Mouse (Mus musculus) adrenal gland, postnatal 4 days (tissue): ENCODE results near the gene E130218I03Rik. TPM values are rescaled to one million over a fixed set of nuclear protein-coding genes. Genes with fewer than 3 reads are reported as not detected.
A peak's percentile ranks its signal among the peaks of the same experiment; 100 is the strongest.

Source experiments
- DNase-seq, 2 experiments: peaks; one replicate each; pipeline ENCODE4 v3.0.0; 2021 to 2022; ENCODE audit warnings: low spot score in 2 of 2, mixed read lengths in 2 of 2
- long read RNA-seq, 2 experiments: library from polyadenylated mRNA; stranded (forward); transcript quantifications; one replicate each; pipeline ENCODE4 v2.0.0; 2021
- total RNA-seq, 2 experiments: library from RNA; stranded (reverse); gene quantifications; 2 replicates each; pipeline ENCODE4 v1.2.3; 2021

E130218I03Rik gene
- not detected for total RNA-seq
- long read RNA-seq, experiment 1, partial matches to known transcripts = 0 of 3 reads
- long read RNA-seq, experiment 1, other reads (novel, unspliced or antisense) = 3 of 3 reads
- long read RNA-seq, experiment 2 = 0 reads

GRCm38 (mm10) chr4:134243516-134244250 lies at the start of gene E130218I03Rik:
TSS of gene E130218I03Rik (plus strand) at chr4:134243662.
- DNase-seq = no peak

GRCm38 (mm10) chr4:134199371-134199770 lies 44.1 kb upstream of the E130218I03Rik start:
- DNase-seq = no peak

- no peak for DNase-seq
These were observed 40.6 kb upstream of the E130218I03Rik start, which contains the start of gene Gm7534 for GRCm38 (mm10) chr4:134202904-134203303. TSS of gene Gm7534 (minus strand) at chr4:134203004.

GRCm38 (mm10) chr4:134203340-134203896 lies 40.0 kb upstream of the E130218I03Rik start:
- no peak for DNase-seq

- DNase-seq = no peak
These were observed 36.9 kb upstream of the E130218I03Rik start for GRCm38 (mm10) chr4:134206488-134207053.

- DNase-seq = no peak
These were observed 20.5 kb upstream of the E130218I03Rik start for GRCm38 (mm10) chr4:134222793-134223600.

GRCm38 (mm10) chr4:134227194-134227593 lies 16.3 kb upstream of the E130218I03Rik start, which contains the start of gene Catsper4:
TSS of gene Catsper4 (minus strand) at chr4:134227383.
- no peak for DNase-seq

- DNase-seq = no peak
These were observed 13.0 kb upstream of the E130218I03Rik start for GRCm38 (mm10) chr4:134230431-134230830.

GRCm38 (mm10) chr4:134234876-134235275 lies 8.6 kb upstream of the E130218I03Rik start:
- DNase-seq = no peak

GRCm38 (mm10) chr4:134237582-134238278 lies 5.7 kb upstream of the E130218I03Rik start:
- DNase-seq = no peak

- peak; percentile 49 to 72 for DNase-seq
These were observed 5.2 kb upstream of the E130218I03Rik start, which contains the start of gene Cnksr1 for GRCm38 (mm10) chr4:134238279-134238651. TSS of gene Cnksr1 (minus strand) at chr4:134238399.

GRCm38 (mm10) chr4:134238686-134239085 lies 4.8 kb upstream of the E130218I03Rik start:
- no peak for DNase-seq

GRCm38 (mm10) chr4:134245148-134245843 lies 1.8 kb downstream of the E130218I03Rik start, which contains the start of gene Zfp593:
TSS of gene Zfp593 (minus strand) at chr4:134245592.
- DNase-seq = peak; percentile 87 to 91

GRCm38 (mm10) chr4:134246256-134246655 lies 2.8 kb downstream of the E130218I03Rik start:
- no peak for DNase-seq

- DNase-seq = no peak
These were observed 3.3 kb downstream of the E130218I03Rik start, which contains the start of gene Gm30191 for GRCm38 (mm10) chr4:134246719-134247258. TSS of gene Gm30191 (plus strand) at chr4:134246935.

- peak; percentile 46 to 55 for DNase-seq
These were observed 6.2 kb downstream of the E130218I03Rik start for GRCm38 (mm10) chr4:134249651-134250050.

- DNase-seq = no peak
These were observed 6.9 kb downstream of the E130218I03Rik start for GRCm38 (mm10) chr4:134250116-134250929.

GRCm38 (mm10) chr4:134250930-134251240 lies 7.4 kb downstream of the E130218I03Rik start:
- no peak for DNase-seq
